Mouse (Mus musculus) CH12.LX (cell line): ENCODE measurements at regions not wholly inside any gene's neighbourhood (a gene's known extent, or its start where the extent isn't known, plus 50 kb on each side); places are given as distances from the start of the nearest gene placed in this dataset.

Source experiments
- DNase-seq: peaks from one replicate; pipeline ENCODE4 v3.0.0-alpha.2; 2013; ENCODE audit errors: extremely low read depth
- H3K27ac ChIP-seq: 2 replicates; pipeline ENCODE4 v1.5.1; 2012; ENCODE audit warnings: low read depth, mild to moderate bottlenecking, control low read depth, moderate library complexity; ENCODE audit not compliant: insufficient read depth
- H3K27me3 ChIP-seq: replicated peaks from 2 replicates; pipeline ENCODE3; 2012; ENCODE audit warnings: inconsistent platforms
- H3K36me3 ChIP-seq, 2 experiments: replicated peaks in 1 of 2; 2 replicates each; pipeline versions ENCODE3 to v1.6.1; 2012; ENCODE audit warnings: inconsistent platforms in 1 of 2, low read length in 1 of 2, mild to moderate bottlenecking in 1 of 2, mixed read lengths in 1 of 2, moderate library complexity in 1 of 2; ENCODE audit not compliant: control insufficient read depth in 1 of 2, insufficient read depth in 1 of 2
- H3K4me1 ChIP-seq, 2 experiments: 2 replicates each; pipeline ENCODE4 v1.6.1; 2012; ENCODE audit warnings: inconsistent platforms in 1 of 2, moderate library complexity in 1 of 2; ENCODE audit not compliant: insufficient read depth in 2 of 2, control insufficient read depth in 1 of 2
- H3K4me2 ChIP-seq: 2 replicates; pipeline ENCODE4 v1.6.1; 2012; ENCODE audit warnings: low read depth, mild to moderate bottlenecking, control low read depth; ENCODE audit not compliant: poor library complexity, insufficient read depth, severe bottlenecking
- H3K4me3 ChIP-seq, 3 experiments: fragments of 150-350 bp in 1 of 3; sonication (generic) in 1 of 3; replicated peaks in 1 of 3; 2 replicates each; pipeline versions ENCODE3 to v1.5.1; 2011 to 2012; ENCODE audit warnings: low read depth in 2 of 3, low read length in 2 of 3, mild to moderate bottlenecking in 2 of 3, moderate library complexity in 2 of 3, control low read depth in 1 of 3, improper control_type of control experiment in 1 of 3, inconsistent platforms in 1 of 3, mixed read lengths in 1 of 3; ENCODE audit not compliant: poor library complexity in 1 of 3
- H3K79me2 ChIP-seq: replicated peaks from 2 replicates; pipeline ENCODE4 v1.6.1; 2012; ENCODE audit warnings: mild to moderate bottlenecking, moderate library complexity; ENCODE audit not compliant: control insufficient read depth, poor library complexity, insufficient read depth, severe bottlenecking; ENCODE audit errors: extremely low read depth
- H3K9ac ChIP-seq: 2 replicates; pipeline ENCODE4 v1.6.1; 2012; ENCODE audit warnings: low read depth, mild to moderate bottlenecking, control low read depth, moderate library complexity; ENCODE audit not compliant: insufficient read depth
- H3K9me3 ChIP-seq: replicated peaks from 2 replicates; pipeline ENCODE3; 2012; ENCODE audit warnings: low read length, inconsistent platforms, mixed read lengths
- CHD2 ChIP-seq: IDR thresholded peaks from 2 replicates; pipeline ENCODE4 v1.6.1; 2011; ENCODE audit warnings: low read length, improper control_type of control experiment
- E2F4 ChIP-seq: IDR thresholded peaks from 2 replicates; pipeline ENCODE4 v1.6.1; 2011; ENCODE audit warnings: low read depth, low read length, improper control_type of control experiment; ENCODE audit not compliant: insufficient replicate concordance
- EP300 ChIP-seq: IDR thresholded peaks from 2 replicates; pipeline ENCODE4 v1.6.1; 2011; ENCODE audit warnings: low read length, improper control_type of control experiment
- HCFC1 ChIP-seq: IDR thresholded peaks from 2 replicates; pipeline ENCODE4 v1.6.1; 2012; ENCODE audit warnings: low read depth, mild to moderate bottlenecking, inconsistent platforms, low read length, improper control_type of control experiment
- IRF4 ChIP-seq: IDR thresholded peaks from 2 replicates; pipeline ENCODE4 v1.6.1; 2014; ENCODE audit warnings: low read depth, mild to moderate bottlenecking, inconsistent platforms, low read length, improper control_type of control experiment
- JUN ChIP-seq: IDR thresholded peaks from 2 replicates; pipeline ENCODE4 v1.6.1; 2011; ENCODE audit warnings: low read depth, mild to moderate bottlenecking, low read length, improper control_type of control experiment, moderate library complexity; ENCODE audit not compliant: insufficient read depth
- KAT2A ChIP-seq: IDR thresholded peaks from 2 replicates; pipeline ENCODE4 v1.6.1; 2012; ENCODE audit warnings: low read length, improper control_type of control experiment, inconsistent platforms; ENCODE audit not compliant: insufficient replicate concordance
- MAFK ChIP-seq: IDR thresholded peaks from 2 replicates; pipeline ENCODE4 v1.6.1; 2011; ENCODE audit warnings: low read length, improper control_type of control experiment; ENCODE audit not compliant: insufficient replicate concordance
- MXI1 ChIP-seq: IDR thresholded peaks from 2 replicates; pipeline ENCODE4 v1.6.1; 2011; ENCODE audit warnings: mild to moderate bottlenecking, low read depth, low read length, improper control_type of control experiment
- MYC ChIP-seq: IDR thresholded peaks from 2 replicates; pipeline ENCODE4 v1.6.1; 2011; ENCODE audit warnings: low read depth, mild to moderate bottlenecking, improper control_type of control experiment, low read length
- NELFE ChIP-seq: IDR thresholded peaks from 2 replicates; pipeline ENCODE4 v1.6.1; 2011; ENCODE audit warnings: low read depth, low read length, improper control_type of control experiment
- NRF1 ChIP-seq: IDR thresholded peaks from 2 replicates; pipeline ENCODE4 v1.6.1; 2014; ENCODE audit warnings: low read depth, mild to moderate bottlenecking, inconsistent platforms, low read length, improper control_type of control experiment, moderate library complexity
- POLR2AphosphoS2 ChIP-seq: IDR thresholded peaks from 2 replicates; pipeline ENCODE4 v1.6.1; 2011; ENCODE audit warnings: low read depth, low read length, improper control_type of control experiment
- SIN3A ChIP-seq: IDR thresholded peaks from 2 replicates; pipeline ENCODE4 v1.6.1; 2012; ENCODE audit warnings: low read length, improper control_type of control experiment, inconsistent platforms
- SMC3 ChIP-seq: IDR thresholded peaks from 2 replicates; pipeline ENCODE4 v1.6.1; 2011; ENCODE audit warnings: low read depth, low read length, improper control_type of control experiment
- TBP ChIP-seq: conservative IDR thresholded peaks from 2 replicates; pipeline ENCODE4 v1.6.1; 2011; ENCODE audit warnings: low read depth, low read length, improper control_type of control experiment
- TCF12 ChIP-seq: IDR thresholded peaks from 2 replicates; pipeline ENCODE4 v1.6.1; 2014; ENCODE audit warnings: low read depth, mild to moderate bottlenecking, inconsistent platforms, low read length, improper control_type of control experiment
- USF2 ChIP-seq: conservative IDR thresholded peaks from 2 replicates; pipeline ENCODE4 v1.6.1; 2011; ENCODE audit warnings: low read depth, low read length, improper control_type of control experiment
- ZC3H11A ChIP-seq: IDR thresholded peaks from 2 replicates; pipeline ENCODE4 v1.6.1; 2012; ENCODE audit warnings: low read depth, mild to moderate bottlenecking, inconsistent platforms, low read length, improper control_type of control experiment
- ZMIZ1 ChIP-seq: IDR thresholded peaks from 2 replicates; pipeline ENCODE4 v1.6.1; 2012; ENCODE audit warnings: low read depth, mild to moderate bottlenecking, inconsistent platforms, low read length, improper control_type of control experiment
- ZNF384 ChIP-seq: IDR thresholded peaks from 2 replicates; pipeline ENCODE4 v1.6.1; 2012; ENCODE audit warnings: low read depth, low read length, improper control_type of control experiment, inconsistent platforms
- dilution Hi-C: fragments of 300-500 bp; cut with MboI; formaldehyde crosslinking; loops from 2 replicates; pipeline ENCODE4 v1.14.3; 2020; ENCODE audit warnings: low sequenced_read_pairs; ENCODE audit not compliant: extremely low pct_unique_long_range_greater_than_20kb, extremely low pct_ligation_motif_present
- in situ Hi-C: fragments of 300-500 bp; cut with MboI; formaldehyde crosslinking; loops from 3 replicates; pipeline ENCODE4 v1.14.3; 2019; ENCODE audit warnings: low sequenced_read_pairs, low pct_ligation_motif_present, low pct_unique_long_range_greater_than_20kb, mixed read lengths

- no peak for DNase-seq
- no peaks in the 10 kb centered on the region for H3K9me3 ChIP-seq
- no peaks in the 10 kb centered on the region for H3K36me3 ChIP-seq
- H3K9ac ChIP-seq, result no peak overlapping the region
- no peak for TF ChIP-seq MAFK
- TF ChIP-seq MYC, result no peak
- no peak for TF ChIP-seq NRF1
- no peak for TF ChIP-seq USF2
- TF ChIP-seq EP300, result no peak
- no peak for TF ChIP-seq CHD2
- TF ChIP-seq IRF4, result no peak
- no peak for TF ChIP-seq HCFC1
- TF ChIP-seq ZMIZ1, result no peak
- TF ChIP-seq NELFE, result no peak
- no peak for TF ChIP-seq ZC3H11A
- no peak for TF ChIP-seq POLR2AphosphoS2
- H3K4me1 ChIP-seq, result peaks cover 5 to 28% of the 10 kb centered on the region in 2 experiments
- in situ Hi-C loops, result no loop called here
- no peaks in the 10 kb centered on the region for H3K79me2 ChIP-seq
- no peaks in the 10 kb centered on the region for H3K27me3 ChIP-seq
- H3K4me2 ChIP-seq, result no peak overlapping the region
- dilution Hi-C loops, result no loop called here
- H3K4me3 ChIP-seq, result no peak overlapping the region
- no peak overlapping the region for H3K27ac ChIP-seq
Observed at GRCm38 (mm10) chr11:20898558-20898957, 67.7 kb upstream of the Lgalsl start.

- H3K27me3 ChIP-seq, result no peaks in the 10 kb centered on the region
- dilution Hi-C loops, result no loop called here
- H3K4me2 ChIP-seq, result no peak overlapping the region
- H3K4me3 ChIP-seq, result no peak overlapping the region
- no peaks in the 10 kb centered on the region for H3K79me2 ChIP-seq
- H3K9me3 ChIP-seq, result no peaks in the 10 kb centered on the region
- in situ Hi-C loops, result no loop called here
- H3K9ac ChIP-seq, result no peak overlapping the region
- no peak overlapping the region for H3K27ac ChIP-seq
- no peak for TF ChIP-seq TBP
- no peak for TF ChIP-seq MAFK
- TF ChIP-seq MYC, result no peak
- TF ChIP-seq NRF1, result no peak
- no peak for TF ChIP-seq SIN3A
- TF ChIP-seq TCF12, result no peak
- no peak for TF ChIP-seq SMC3
- no peak for TF ChIP-seq JUN
- TF ChIP-seq MXI1, result no peak
- no peak for TF ChIP-seq KAT2A
- TF ChIP-seq E2F4, result no peak
- TF ChIP-seq ZNF384, result no peak
- TF ChIP-seq, all 38 proteins: peak for 0
- DNase-seq, result no peak
- no peaks in the 10 kb centered on the region for H3K36me3 ChIP-seq
- peaks cover 5 to 28% of the 10 kb centered on the region in 2 experiments for H3K4me1 ChIP-seq
Observed at GRCm38 (mm10) chr11:20899766-20900165, 68.9 kb upstream of the Lgalsl start.
